2 mouse cellular contexts compared by ENCODE assay signal in the genomic region with DNA sequence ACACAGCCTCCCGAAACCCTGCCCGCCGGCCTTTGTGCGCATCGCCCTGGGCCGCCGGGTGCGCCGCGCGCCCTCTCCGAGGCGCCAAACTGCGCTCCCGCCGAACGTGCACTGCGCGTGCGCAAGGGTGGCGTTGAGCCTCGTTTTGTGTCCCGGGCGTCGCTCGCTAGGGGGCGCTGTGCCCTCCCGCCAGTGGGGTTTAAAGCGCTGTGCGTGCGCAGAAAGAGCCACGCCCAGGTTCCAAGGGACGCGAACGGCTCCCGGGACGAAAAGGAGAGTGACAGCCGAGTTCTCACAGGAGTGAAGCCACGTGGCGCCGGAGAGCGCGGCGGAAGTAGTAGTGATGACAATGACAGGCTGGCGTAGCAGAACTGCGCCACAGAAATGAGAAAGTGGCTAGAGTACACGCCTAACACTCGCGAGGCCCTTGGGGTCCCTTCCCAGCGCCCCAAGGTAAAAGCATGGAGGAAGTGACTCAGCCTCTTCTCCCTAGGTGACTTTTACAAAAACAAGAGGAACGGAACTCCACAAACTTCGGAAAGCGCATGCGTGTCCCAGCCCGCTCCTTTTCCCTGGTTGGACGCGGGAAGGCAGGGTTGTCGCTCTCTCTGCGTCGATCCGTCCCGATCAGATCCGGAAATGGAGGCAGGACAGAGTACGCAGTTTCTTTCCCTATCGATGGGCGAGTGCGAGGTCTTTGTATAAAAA.
TF ChIP-seq lines count a peak whose summit lies in the region.

No protein-coding gene starts in this region.

TF ChIP-seq in C2C12, 6 proteins besides CTCF, POLR2A, EP300 and RAD21:
- TF ChIP-seq MYOG (IDR thresholded peaks at IDR 0.05; ENCODE audit: control insufficient read depth, extremely low read depth, insufficient read length) = no peak
- peak; percentile 80 for TF ChIP-seq USF1 (IDR thresholded peaks at IDR 0.05; ENCODE audit: low read depth)
- TF ChIP-seq FOSL1 (IDR thresholded peaks at IDR 0.05; ENCODE audit: insufficient read depth, low read length, poor library complexity, severe bottlenecking) = no peak
- peak; percentile 98 for TF ChIP-seq MAX (IDR thresholded peaks at IDR 0.05)

TF ChIP-seq in myocyte, 11 proteins besides CTCF, POLR2A, EP300 and RAD21:
- TF ChIP-seq E2F4 (IDR thresholded peaks at IDR 0.05; ENCODE audit: insufficient read depth) (peak; percentile 96), POLR2AphosphoS2 (IDR thresholded peaks at IDR 0.05; ENCODE audit: insufficient read length, low read depth) (peak; percentile 50), MAX (IDR thresholded peaks at IDR 0.05; ENCODE audit: low read depth) (peak; percentile 97), MYOD1 (IDR thresholded peaks at IDR 0.05; ENCODE audit: control insufficient read depth in 1 of 3, insufficient read length in 2 of 3, low read depth in 2 of 3) (peak in 1 of 3 experiments; percentile 3), SRF (IDR thresholded peaks at IDR 0.05; ENCODE audit: control insufficient read depth, insufficient read length, low read depth) (peak; percentile 40), MYOG (IDR thresholded peaks at IDR 0.05; ENCODE audit: control insufficient read depth in 1 of 3, insufficient read depth in 1 of 3, insufficient read length in 2 of 3, low read depth in 2 of 3) (peak in 1 of 3 experiments; percentile 60), REST (IDR thresholded peaks at IDR 0.05; ENCODE audit: insufficient read depth, insufficient read length) (no peak), USF1 (IDR thresholded peaks at IDR 0.05; ENCODE audit: low read depth) (peak; percentile 79), TCF12 (IDR thresholded peaks at IDR 0.05; ENCODE audit: insufficient read depth, poor library complexity, severe bottlenecking) (no peak)
